Mouse (Mus musculus): ENCODE measurements around the gene Pgm2. TPM values are rescaled to one million over a fixed set of nuclear protein-coding genes. Genes with fewer than 3 reads are reported as not detected.

The Pgm2 gene
- 10.0 and 12.9 TPM in 2 replicates for total RNA-seq (2014; rRNA removed)
- 14.7 and 17.1 TPM in 2 replicates for polyA plus RNA-seq (2015; fragmentation: Nextera tagmentation; extraction: Ambion mirVana)

DNA sequence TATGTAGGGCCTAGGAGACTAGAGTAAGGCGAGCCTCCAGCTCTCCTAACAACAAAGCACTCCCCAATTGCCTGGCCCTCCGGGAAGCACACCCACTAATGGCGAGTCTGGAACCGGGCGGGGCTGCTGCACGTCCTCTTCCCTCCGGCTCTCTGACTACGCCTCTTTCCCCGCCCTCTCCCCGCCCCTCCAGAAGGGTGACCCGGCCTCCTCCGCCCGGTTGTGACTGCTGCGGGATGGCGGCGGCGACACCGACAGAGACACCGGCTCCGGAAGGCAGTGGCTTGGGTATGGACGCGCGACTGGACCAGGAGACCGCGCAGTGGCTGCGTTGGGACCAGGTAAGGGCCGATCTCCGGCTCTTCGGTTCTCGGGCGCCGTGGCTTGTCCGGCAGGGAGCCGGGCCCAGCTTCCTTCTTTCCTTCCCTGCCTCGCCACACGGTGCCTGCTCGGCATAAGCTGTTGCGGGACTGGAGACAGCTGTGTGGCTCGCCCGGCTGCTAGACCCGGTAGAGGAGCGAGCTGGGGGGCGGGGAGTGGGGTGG lies at the start of gene Pgm2:
Pgm2 (plus strand) TSS at position 203 of the 545 bp plus-strand sequence.
- Histone ChIP-seq H3K9ac (peak within 1 kb of the TSS; percentile 80), H3K9me3 (ENCODE audit: low read length) (no peaks in the 10 kb centered on the region), H3K27ac (ENCODE audit: low read depth, low read length) (peak within 1 kb of the TSS; percentile 80), H3K4me3 (ENCODE audit: low read depth, low read length) (peak within 1 kb of the TSS; percentile 66), H3K4me2 (ENCODE audit: low read depth) (peak within 1 kb of the TSS; percentile 77), H3K4me1 (ENCODE audit: insufficient read depth) (peaks cover 9% of the 10 kb centered on the region), H3K36me3 (ENCODE audit: insufficient read depth) (no peaks in the 10 kb centered on the region), H3K27me3 (ENCODE audit: insufficient read depth, low read length) (no peaks in the 10 kb centered on the region)
- peak; percentile 83 for DNase-seq
- TF ChIP-seq CTCF (IDR thresholded peaks at IDR 0.05; ENCODE audit: low read depth): no peak; the same call in none of the 2 replicates
- 2% methylated on average over 43 of the region's 43 CpGs for WGBS
- peak; percentile 97 for ATAC-seq

GRCm38 (mm10) chr5:64043694-64044453 lies 48.9 kb upstream of the Pgm2 start:
- no peak overlapping the region for H3K4me2 ChIP-seq (ENCODE audit: low read depth)

GRCm38 (mm10) chr5:64044790-64045189 lies 48.0 kb upstream of the Pgm2 start:
- ATAC-seq (peak; percentile 17; the same call in 1 of the 2 replicates), DNase-seq (peak; percentile 43)
- Histone ChIP-seq H3K27me3 (ENCODE audit: insufficient read depth, low read length) (no peaks in the 10 kb centered on the region), H3K4me2 (ENCODE audit: low read depth) (no peak overlapping the region), H3K27ac (ENCODE audit: low read depth, low read length) (peak overlapping the region; percentile 45), H3K4me3 (ENCODE audit: low read depth, low read length) (no peak overlapping the region), H3K9ac (no peak overlapping the region), H3K36me3 (ENCODE audit: insufficient read depth) (no peaks in the 10 kb centered on the region), H3K9me3 (ENCODE audit: low read length) (no peaks in the 10 kb centered on the region), H3K4me1 (ENCODE audit: insufficient read depth) (peaks cover 4% of the 10 kb centered on the region; the same call in 1 of the 2 replicates)
- WGBS: 51% methylated on average over 18 of the region's 18 CpGs
- TF ChIP-seq CTCF (IDR thresholded peaks at IDR 0.05; ENCODE audit: low read depth): no peak

More at GRCm38 (mm10) chr5:64043694-64044453, 48.9 kb upstream of the Pgm2 start:
- WGBS: 21% methylated on average over 5 of the region's 5 CpGs
- peak; percentile 78 for ATAC-seq
- peak; percentile 69 for DNase-seq
- H3K27me3 ChIP-seq (ENCODE audit: insufficient read depth, low read length): no peaks in the 10 kb centered on the region
- no peak overlapping the region for H3K4me3 ChIP-seq (ENCODE audit: low read depth, low read length)
- H3K4me1 ChIP-seq (ENCODE audit: insufficient read depth): peaks cover 4% of the 10 kb centered on the region; the same call in 1 of the 2 replicates
- H3K27ac ChIP-seq (ENCODE audit: low read depth, low read length): peak overlapping the region; percentile 45; the same call in 1 of the 2 replicates
- no peaks in the 10 kb centered on the region for H3K9me3 ChIP-seq (ENCODE audit: low read length)
- no peak overlapping the region for H3K9ac ChIP-seq
- no peaks in the 10 kb centered on the region for H3K36me3 ChIP-seq (ENCODE audit: insufficient read depth)
- no peak for TF ChIP-seq CTCF (IDR thresholded peaks at IDR 0.05; ENCODE audit: low read depth)

DNA sequence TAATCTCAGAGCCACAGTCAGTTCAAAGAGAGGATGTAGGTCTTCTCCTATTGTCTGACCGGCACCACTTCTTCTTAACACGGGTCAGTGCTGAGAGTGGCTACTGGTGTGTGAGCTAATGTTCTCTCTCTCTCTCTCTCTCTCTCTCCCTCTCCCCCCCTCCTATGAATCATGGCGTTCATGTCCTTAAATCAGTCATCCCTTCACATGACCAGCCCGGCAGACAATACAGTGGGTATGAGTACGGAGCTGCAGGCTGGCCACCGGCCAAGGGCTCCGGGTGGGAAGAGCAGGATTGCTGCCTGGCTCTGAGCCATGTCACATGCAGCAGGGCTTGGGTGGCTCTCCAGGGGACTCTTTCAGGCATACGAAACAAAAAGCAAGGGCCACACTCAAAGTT lies 47.2 kb upstream of the Pgm2 start:
- H3K27ac ChIP-seq (ENCODE audit: low read depth, low read length): no peak overlapping the region
- DNase-seq (peak; percentile 54), ATAC-seq (peak; percentile 48)
- TF ChIP-seq CTCF (IDR thresholded peaks at IDR 0.05; ENCODE audit: low read depth): no peak
- no peaks in the 10 kb centered on the region for H3K9me3 ChIP-seq (ENCODE audit: low read length)
- H3K36me3 ChIP-seq (ENCODE audit: insufficient read depth): no peaks in the 10 kb centered on the region
- 10% methylated on average over 8 of the region's 8 CpGs for WGBS
- no peaks in the 10 kb centered on the region for H3K27me3 ChIP-seq (ENCODE audit: insufficient read depth, low read length)
- no peak overlapping the region for H3K4me3 ChIP-seq (ENCODE audit: low read depth, low read length)
- peaks cover 4% of the 10 kb centered on the region; the same call in 1 of the 2 replicates for H3K4me1 ChIP-seq (ENCODE audit: insufficient read depth)
- H3K9ac ChIP-seq: no peak overlapping the region
- H3K4me2 ChIP-seq (ENCODE audit: low read depth): 0 out of 2 replicates have a peak overlapping the region, but pooled peaks have one; percentile 19

DNA sequence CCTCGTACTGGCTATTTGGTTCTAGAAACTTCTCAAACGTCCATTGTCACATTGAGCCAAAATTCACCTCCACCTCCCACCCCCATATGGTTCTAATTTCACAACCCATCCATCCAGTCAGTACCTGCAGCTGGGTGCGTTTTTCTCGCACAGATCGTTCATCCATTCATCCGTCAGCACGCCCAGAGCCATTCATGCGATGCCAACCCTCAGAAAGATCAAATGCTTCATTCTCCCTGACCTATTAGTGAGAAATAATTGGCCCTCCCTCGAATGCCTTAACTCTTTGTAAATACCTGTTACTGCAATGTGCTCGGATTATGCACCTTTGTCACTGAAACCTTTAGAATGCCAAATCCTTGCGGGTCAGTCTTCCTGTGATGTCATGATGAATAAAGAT lies 45.8 kb upstream of the Pgm2 start:
- ATAC-seq (no peak), DNase-seq (no peak)
- H3K4me1 ChIP-seq (ENCODE audit: insufficient read depth): peaks cover 4% of the 10 kb centered on the region; the same call in 1 of the 2 replicates
- WGBS: 36% methylated on average over 11 of the region's 11 CpGs
- H3K27ac ChIP-seq (ENCODE audit: low read depth, low read length): no peak overlapping the region
- H3K9me3 ChIP-seq (ENCODE audit: low read length): no peaks in the 10 kb centered on the region
- no peak overlapping the region for H3K4me2 ChIP-seq (ENCODE audit: low read depth)
- no peak overlapping the region for H3K9ac ChIP-seq
- no peaks in the 10 kb centered on the region for H3K36me3 ChIP-seq (ENCODE audit: insufficient read depth)
- TF ChIP-seq CTCF (IDR thresholded peaks at IDR 0.05; ENCODE audit: low read depth): no peak
- no peak overlapping the region for H3K4me3 ChIP-seq (ENCODE audit: low read depth, low read length)
- no peaks in the 10 kb centered on the region for H3K27me3 ChIP-seq (ENCODE audit: insufficient read depth, low read length)

DNA sequence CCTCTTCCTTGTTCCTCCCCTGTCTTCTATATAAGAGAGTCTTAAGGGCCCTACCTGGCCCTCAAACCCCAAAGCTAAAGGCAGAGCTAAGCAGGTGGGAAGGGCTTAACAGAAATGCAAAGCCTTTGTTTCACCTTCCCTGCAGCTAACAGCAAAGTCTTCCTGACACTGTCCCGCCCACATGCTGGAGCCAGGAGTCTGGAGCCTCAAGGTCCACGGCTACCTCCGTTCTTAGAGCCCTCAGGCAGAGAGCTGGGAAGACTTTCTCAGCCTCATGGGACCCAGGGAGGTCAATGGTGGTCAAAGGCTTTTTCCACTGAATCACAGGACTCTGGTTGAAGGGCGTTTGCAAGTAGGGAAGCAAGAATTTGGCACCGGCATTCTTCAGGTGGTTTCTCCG lies 44.8 kb upstream of the Pgm2 start:
- DNase-seq: no peak
- H3K27ac ChIP-seq (ENCODE audit: low read depth, low read length): no peak overlapping the region
- WGBS: 66% methylated on average over 6 of the region's 6 CpGs
- H3K27me3 ChIP-seq (ENCODE audit: insufficient read depth, low read length): no peaks in the 10 kb centered on the region
- TF ChIP-seq CTCF (IDR thresholded peaks at IDR 0.05; ENCODE audit: low read depth): no peak
- no peak for ATAC-seq
- no peak overlapping the region for H3K4me2 ChIP-seq (ENCODE audit: low read depth)
- no peak overlapping the region for H3K4me3 ChIP-seq (ENCODE audit: low read depth, low read length)
- peaks cover 4% of the 10 kb centered on the region; the same call in 1 of the 2 replicates for H3K4me1 ChIP-seq (ENCODE audit: insufficient read depth)
- H3K9me3 ChIP-seq (ENCODE audit: low read length): no peaks in the 10 kb centered on the region
- H3K9ac ChIP-seq: no peak overlapping the region
- no peaks in the 10 kb centered on the region for H3K36me3 ChIP-seq (ENCODE audit: insufficient read depth)

- H3K27me3 ChIP-seq (ENCODE audit: insufficient read depth, low read length): no peaks in the 10 kb centered on the region
- peaks cover 4% of the 10 kb centered on the region; the same call in 1 of the 2 replicates for H3K4me1 ChIP-seq (ENCODE audit: insufficient read depth)
- 54% methylated on average over 3 of the region's 3 CpGs for WGBS
- TF ChIP-seq CTCF (IDR thresholded peaks at IDR 0.05; ENCODE audit: low read depth): no peak
- H3K4me2 ChIP-seq (ENCODE audit: low read depth): no peak overlapping the region
- no peak for ATAC-seq
- no peak overlapping the region for H3K27ac ChIP-seq (ENCODE audit: low read depth, low read length)
- no peaks in the 10 kb centered on the region for H3K9me3 ChIP-seq (ENCODE audit: low read length)
- H3K9ac ChIP-seq: no peak overlapping the region
- no peaks in the 10 kb centered on the region for H3K36me3 ChIP-seq (ENCODE audit: insufficient read depth)
- no peak for DNase-seq
- H3K4me3 ChIP-seq (ENCODE audit: low read depth, low read length): no peak overlapping the region
These were observed 44.1 kb upstream of the Pgm2 start for GRCm38 (mm10) chr5:64048605-64049004.
